Mouse (Mus musculus): ENCODE results near the gene Cyb5r4. TPM values are rescaled to one million over a fixed set of nuclear protein-coding genes. Genes with fewer than 3 reads are reported as not detected.

Gene Cyb5r4
- polyA plus RNA-seq, 1 experiment = not detected

- peaks cover 2% of the 10 kb centered on the region; the same call in 1 of the 2 replicates for H3K4me1 ChIP-seq (ENCODE audit: control insufficient read depth, insufficient read depth, low read length)
- WGBS = 85% methylated on average over 1 of the region's 1 CpGs
- TF ChIP-seq POLR2A (IDR thresholded peaks at IDR 0.05; ENCODE audit: insufficient read depth, low read depth, low read length) (no peak), CTCF (IDR thresholded peaks at IDR 0.05; ENCODE audit: insufficient read depth, low read depth, low read length) (no peak)
- no peak overlapping the region for H3K27ac ChIP-seq (ENCODE audit: insufficient read depth, low read depth, low read length)
- H3K4me3 ChIP-seq (ENCODE audit: insufficient read depth, low read depth, low read length) = no peak overlapping the region
These were observed 12.9 kb upstream of the Cyb5r4 start for GRCm38 (mm10) chr9:87008919-87009318.

DNA sequence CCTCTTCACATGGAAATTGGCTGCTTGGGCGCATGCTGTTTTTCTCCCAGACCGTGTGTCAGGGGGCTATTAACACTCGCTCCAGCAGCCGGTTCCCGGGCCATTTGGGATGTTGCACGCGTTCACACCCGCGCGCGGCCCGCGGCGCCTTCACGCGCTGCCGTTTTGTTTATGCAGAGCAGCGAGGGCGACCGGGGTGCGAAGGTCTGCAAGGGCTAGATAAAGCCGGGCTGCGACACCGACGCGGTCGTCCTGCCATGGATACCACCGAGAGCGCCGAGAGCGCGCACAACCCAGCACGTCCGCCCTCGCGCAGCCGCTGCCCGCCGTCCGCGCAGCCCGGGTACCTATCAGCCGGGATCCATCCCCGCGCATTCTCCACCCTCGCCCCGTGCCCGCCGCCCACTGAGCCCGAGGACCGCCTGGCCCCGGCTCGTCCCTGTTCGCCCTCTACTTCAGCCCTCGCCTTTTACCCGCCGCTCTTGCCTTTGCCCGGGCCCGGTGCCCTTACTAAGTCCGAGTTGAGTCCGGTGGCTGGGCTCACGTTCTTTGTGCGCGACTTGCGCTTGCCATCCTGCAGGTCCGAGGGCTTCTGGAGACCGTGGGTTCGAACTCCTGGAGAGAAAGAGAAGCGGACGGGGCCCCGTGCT, 6.4 kb upstream of the Cyb5r4 start, which contains the start of gene Ripply2:
TSS of gene Ripply2 (plus strand) at position 250 of the 650 bp plus-strand sequence.
- peaks cover 4% of the 10 kb centered on the region for H3K4me1 ChIP-seq (ENCODE audit: control insufficient read depth, insufficient read depth, low read length)
- peak within 1 kb of the TSS; percentile 56 for H3K4me3 ChIP-seq (ENCODE audit: insufficient read depth, low read depth, low read length)
- TF ChIP-seq CTCF (IDR thresholded peaks at IDR 0.05; ENCODE audit: insufficient read depth, low read depth, low read length) = no peak
- peak; percentile 21; the same call in 1 of the 2 replicates for TF ChIP-seq POLR2A (IDR thresholded peaks at IDR 0.05; ENCODE audit: insufficient read depth, low read depth, low read length)
- WGBS = under 1% methylated on average over 71 of the region's 71 CpGs
- H3K27ac ChIP-seq (ENCODE audit: insufficient read depth, low read depth, low read length) = peak within 1 kb of the TSS; percentile 77

DNA sequence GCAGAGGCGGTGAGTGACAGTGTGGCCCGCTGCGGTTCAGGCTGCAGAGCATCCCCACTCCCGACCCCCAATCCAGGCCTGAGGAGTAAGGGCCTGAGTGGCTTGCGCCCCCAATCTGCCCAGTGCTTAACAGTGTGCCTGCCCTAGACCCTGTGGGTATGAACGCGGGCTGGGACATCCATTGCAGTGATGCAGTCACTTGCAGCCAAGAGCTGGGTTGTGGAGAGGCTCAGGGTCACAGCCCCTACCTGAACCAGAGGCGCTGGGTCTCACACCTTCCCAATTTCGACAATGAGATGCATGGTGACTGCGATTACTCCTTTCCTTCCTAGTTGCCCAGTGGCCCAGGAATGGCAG, 5.9 kb upstream of the Cyb5r4 start:
- Histone ChIP-seq H3K27ac (ENCODE audit: insufficient read depth, low read depth, low read length) (peak overlapping the region; percentile 77), H3K4me1 (ENCODE audit: control insufficient read depth, insufficient read depth, low read length) (peaks cover 4% of the 10 kb centered on the region), H3K4me3 (ENCODE audit: insufficient read depth, low read depth, low read length) (peak overlapping the region; percentile 56)
- TF ChIP-seq POLR2A (IDR thresholded peaks at IDR 0.05; ENCODE audit: insufficient read depth, low read depth, low read length) (no peak; the same call in 1 of the 2 replicates), CTCF (IDR thresholded peaks at IDR 0.05; ENCODE audit: insufficient read depth, low read depth, low read length) (no peak)
- WGBS = 8% methylated on average over 10 of the region's 10 CpGs

DNA sequence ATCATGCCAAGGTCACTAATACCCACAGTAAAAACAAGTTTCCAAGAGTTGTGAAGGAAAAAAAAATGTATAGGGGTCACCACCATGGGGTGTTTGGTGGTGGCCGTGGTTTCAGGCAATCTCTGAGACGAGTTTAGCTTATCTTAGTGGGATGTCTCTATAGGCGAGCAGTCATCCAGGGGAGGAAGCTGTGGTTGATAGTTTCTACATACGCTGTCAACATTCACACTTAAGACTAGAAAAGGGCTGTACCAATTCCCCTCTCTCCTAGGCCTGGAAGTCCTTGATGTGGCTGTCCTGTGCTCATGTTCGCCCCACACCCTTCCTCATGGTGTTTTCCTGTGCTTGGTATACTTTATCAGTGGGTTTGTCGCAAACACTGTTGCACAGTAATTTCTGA, 4.0 kb downstream of the Cyb5r4 start:
- TF ChIP-seq CTCF (IDR thresholded peaks at IDR 0.05; ENCODE audit: insufficient read depth, low read depth, low read length) (no peak), POLR2A (IDR thresholded peaks at IDR 0.05; ENCODE audit: insufficient read depth, low read depth, low read length) (no peak)
- H3K4me3 ChIP-seq (ENCODE audit: insufficient read depth, low read depth, low read length) = no peak overlapping the region
- H3K27ac ChIP-seq (ENCODE audit: insufficient read depth, low read depth, low read length) = no peak overlapping the region
- 88% methylated on average over 6 of the region's 6 CpGs for WGBS
- H3K4me1 ChIP-seq (ENCODE audit: control insufficient read depth, insufficient read depth, low read length) = no peaks in the 10 kb centered on the region

- no peak overlapping the region for H3K27ac ChIP-seq (ENCODE audit: insufficient read depth, low read depth, low read length)
- H3K4me3 ChIP-seq (ENCODE audit: insufficient read depth, low read depth, low read length) = no peak overlapping the region
- no peaks in the 10 kb centered on the region for H3K4me1 ChIP-seq (ENCODE audit: control insufficient read depth, insufficient read depth, low read length)
- WGBS = 45% methylated on average over 8 of the region's 8 CpGs
- TF ChIP-seq CTCF (IDR thresholded peaks at IDR 0.05; ENCODE audit: insufficient read depth, low read depth, low read length) (no peak), POLR2A (IDR thresholded peaks at IDR 0.05; ENCODE audit: insufficient read depth, low read depth, low read length) (no peak)
These were observed 5.7 kb downstream of the Cyb5r4 start for GRCm38 (mm10) chr9:87027423-87028084.

GRCm38 (mm10) chr9:87032196-87032595, 10.4 kb downstream of the Cyb5r4 start:
- no peak overlapping the region for H3K27ac ChIP-seq (ENCODE audit: insufficient read depth, low read depth, low read length)
- no peak for TF ChIP-seq POLR2A (IDR thresholded peaks at IDR 0.05; ENCODE audit: insufficient read depth, low read depth, low read length)
- no peak for TF ChIP-seq CTCF (IDR thresholded peaks at IDR 0.05; ENCODE audit: insufficient read depth, low read depth, low read length)

DNA sequence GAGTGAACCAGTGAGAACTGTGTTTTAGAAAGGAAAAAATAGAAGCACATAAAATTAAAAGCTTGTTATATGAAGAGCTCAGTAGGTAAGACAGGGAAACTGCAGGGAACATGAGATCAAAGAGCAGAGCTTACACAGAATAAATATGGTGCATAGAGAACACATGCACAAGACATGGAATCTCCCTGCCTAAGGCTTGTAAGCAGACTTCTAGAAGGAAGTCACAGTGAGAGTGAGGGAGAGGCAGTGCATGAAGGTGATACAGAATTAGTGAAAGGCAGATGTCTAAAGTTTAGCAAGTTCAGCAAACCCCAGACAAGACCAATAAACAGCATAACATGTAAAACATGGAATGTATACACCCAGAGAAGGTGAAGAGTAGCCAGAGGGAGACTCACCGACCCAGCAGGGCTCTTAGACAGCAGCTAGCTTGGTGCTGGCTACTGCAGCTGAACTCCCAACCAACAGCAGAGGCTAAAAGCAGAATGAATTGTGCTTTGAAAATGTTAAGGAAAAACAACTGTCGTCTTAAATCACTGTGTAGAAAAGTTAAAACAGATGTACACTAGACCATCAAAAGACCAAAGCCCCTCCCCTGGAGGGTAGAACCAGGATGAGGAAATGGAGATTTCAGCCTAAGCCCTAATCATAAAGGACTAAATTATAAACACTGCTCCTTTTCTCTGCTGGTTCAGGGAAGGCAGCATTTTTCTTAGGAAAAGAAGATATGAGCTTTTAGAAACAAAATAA, 13.2 kb downstream of the Cyb5r4 start:
- TF ChIP-seq POLR2A (IDR thresholded peaks at IDR 0.05; ENCODE audit: insufficient read depth, low read depth, low read length) (no peak), CTCF (IDR thresholded peaks at IDR 0.05; ENCODE audit: insufficient read depth, low read depth, low read length) (no peak)
- no peaks in the 10 kb centered on the region for H3K4me1 ChIP-seq (ENCODE audit: control insufficient read depth, insufficient read depth, low read length)
- 65% methylated on average over 2 of the region's 2 CpGs for WGBS
- H3K27ac ChIP-seq (ENCODE audit: insufficient read depth, low read depth, low read length) = no peak overlapping the region
- no peak overlapping the region for H3K4me3 ChIP-seq (ENCODE audit: insufficient read depth, low read depth, low read length)

More at GRCm38 (mm10) chr9:87032196-87032595, 10.4 kb downstream of the Cyb5r4 start:
- H3K4me1 ChIP-seq (ENCODE audit: control insufficient read depth, insufficient read depth, low read length) = no peaks in the 10 kb centered on the region
- 82% methylated on average over 4 of the region's 4 CpGs for WGBS
- no peak overlapping the region for H3K4me3 ChIP-seq (ENCODE audit: insufficient read depth, low read depth, low read length)

- Histone ChIP-seq H3K4me1 (ENCODE audit: control insufficient read depth, insufficient read depth, low read length) (no peaks in the 10 kb centered on the region), H3K4me3 (ENCODE audit: insufficient read depth, low read depth, low read length) (no peak overlapping the region), H3K27ac (ENCODE audit: insufficient read depth, low read depth, low read length) (no peak overlapping the region)
- TF ChIP-seq CTCF (IDR thresholded peaks at IDR 0.05; ENCODE audit: insufficient read depth, low read depth, low read length) (no peak), POLR2A (IDR thresholded peaks at IDR 0.05; ENCODE audit: insufficient read depth, low read depth, low read length) (no peak)
- WGBS = 49% methylated on average over 4 of the region's 4 CpGs
These were observed 27.6 kb downstream of the Cyb5r4 start for GRCm38 (mm10) chr9:87049425-87049824.

Data from olfactory bulb, adult 2 months (tissue).